Mouse (Mus musculus) midbrain, embryonic 16.5 days (tissue): ENCODE measurements around the gene Astn2. TPM values are rescaled to one million over a fixed set of nuclear protein-coding genes. Genes with fewer than 3 reads are reported as not detected.

Source experiments
- ATAC-seq: fragments of 200-750 bp; cut with Nextera tagmentation; 2 replicates; pipeline ENCODE4 v1.8.0; 2017; ENCODE audit warnings: moderate TSS enrichment
- H3K27ac ChIP-seq: fragments of 300-500 bp; sonication (generic); 2 replicates; pipeline ENCODE4 v1.5.1; 2014; ENCODE audit warnings: mild to moderate bottlenecking, low read length, mixed read lengths
- H3K27me3 ChIP-seq: fragments of 300-500 bp; sonication (generic); 2 replicates; pipeline ENCODE4 v1.6.1; 2014; ENCODE audit warnings: low read depth, low read length, mixed read lengths; ENCODE audit not compliant: control insufficient read depth, insufficient read depth
- H3K36me3 ChIP-seq: fragments of 300-500 bp; sonication (generic); 2 replicates; pipeline ENCODE4 v1.6.1; 2014; ENCODE audit warnings: mild to moderate bottlenecking, low read length, moderate library complexity, mixed read lengths; ENCODE audit not compliant: control insufficient read depth, insufficient read depth
- H3K4me1 ChIP-seq: fragments of 300-500 bp; sonication (generic); 2 replicates; pipeline ENCODE4 v1.6.1; 2014; ENCODE audit warnings: mild to moderate bottlenecking, low read length, mixed read lengths; ENCODE audit not compliant: control insufficient read depth, insufficient read depth
- H3K4me2 ChIP-seq: fragments of 300-500 bp; sonication (generic); 2 replicates; pipeline ENCODE4 v1.6.1; 2014; ENCODE audit warnings: mild to moderate bottlenecking, low read length, mixed read lengths
- H3K4me3 ChIP-seq: fragments of 300-500 bp; sonication (generic); 2 replicates; pipeline ENCODE4 v1.5.1; 2014; ENCODE audit warnings: low read depth, mild to moderate bottlenecking, low read length, moderate library complexity, mixed read lengths
- H3K9ac ChIP-seq: fragments of 300-500 bp; sonication (generic); 2 replicates; pipeline ENCODE4 v1.6.1; 2014; ENCODE audit warnings: low read depth, low read length, mixed read lengths
- H3K9me3 ChIP-seq: fragments of 300-500 bp; sonication (generic); replicated peaks from 2 replicates; pipeline ENCODE4 v1.6.1; 2014; ENCODE audit warnings: mild to moderate bottlenecking, low read length, mixed read lengths; ENCODE audit not compliant: control insufficient read depth, poor library complexity, severe bottlenecking
- WGBS: fragments of 180-500 bp; shearing (Covaris S2); extraction: QIAGEN DNeasy Blood & Tissue Kit; methylation state at CpG from one replicate; pipeline ENCODE4 v1.1.7; 2014; 5-methylcytosine and 5-hydroxymethylcytosine counted together
- polyA plus RNA-seq: library from polyadenylated mRNA; unstranded; fragments of >200 nt; fragmentation: Nextera tagmentation; extraction: Ambion mirVana; gene quantifications from 2 replicates; pipeline ENCODE4 v1.2.1, GENCODE M21; 2015

Gene Astn2
- polyA plus RNA-seq, 1 experiment from 2014 or later: 1.8 TPM

GRCm38 (mm10) chr4:65724414-65724813 lies 680.0 kb downstream of the Astn2 start:
- Histone ChIP-seq H3K27ac (no peak overlapping the region), H3K36me3 (no peaks in the 10 kb centered on the region), H3K4me2 (no peak overlapping the region), H3K27me3 (no peaks in the 10 kb centered on the region), H3K4me3 (no peak overlapping the region), H3K9ac (no peak overlapping the region), H3K9me3 (no peaks in the 10 kb centered on the region), H3K4me1 (no peaks in the 10 kb centered on the region)
- ATAC-seq: no peak
- 55% methylated on average over 6 of the region's 6 CpGs for WGBS

- H3K27me3 ChIP-seq: no peaks in the 10 kb centered on the region
- 82% methylated on average over 2 of the region's 2 CpGs for WGBS
- H3K4me3 ChIP-seq: no peak overlapping the region
- H3K36me3 ChIP-seq: no peaks in the 10 kb centered on the region
- H3K4me2 ChIP-seq: no peak overlapping the region
- no peak overlapping the region for H3K27ac ChIP-seq
- H3K9ac ChIP-seq: no peak overlapping the region
- H3K4me1 ChIP-seq: no peaks in the 10 kb centered on the region
- no peaks in the 10 kb centered on the region for H3K9me3 ChIP-seq
- no peak for ATAC-seq
Measured at GRCm38 (mm10) chr4:65719610-65720009, 684.8 kb downstream of the Astn2 start.

- Histone ChIP-seq H3K27ac (no peak overlapping the region), H3K4me1 (no peaks in the 10 kb centered on the region), H3K27me3 (no peaks in the 10 kb centered on the region), H3K9ac (no peak overlapping the region), H3K4me2 (no peak overlapping the region), H3K9me3 (no peaks in the 10 kb centered on the region), H3K36me3 (no peaks in the 10 kb centered on the region), H3K4me3 (no peak overlapping the region)
- no peak for ATAC-seq
- 29% methylated on average over 1 of the region's 1 CpGs for WGBS
Measured at GRCm38 (mm10) chr4:65717899-65718298, 686.5 kb downstream of the Astn2 start.

- Histone ChIP-seq H3K4me3 (no peak overlapping the region), H3K27ac (no peak overlapping the region), H3K9me3 (no peaks in the 10 kb centered on the region), H3K9ac (no peak overlapping the region), H3K4me1 (no peaks in the 10 kb centered on the region), H3K27me3 (no peaks in the 10 kb centered on the region), H3K4me2 (no peak overlapping the region), H3K36me3 (no peaks in the 10 kb centered on the region)
- ATAC-seq: no peak
- WGBS: 77% methylated on average over 2 of the region's 2 CpGs
Measured at GRCm38 (mm10) chr4:65716086-65716485, 688.3 kb downstream of the Astn2 start.

- WGBS: 83% methylated on average over 2 of the region's 2 CpGs
- Histone ChIP-seq H3K4me3 (no peak overlapping the region), H3K4me2 (no peak overlapping the region), H3K27ac (no peak overlapping the region), H3K4me1 (no peaks in the 10 kb centered on the region), H3K36me3 (no peaks in the 10 kb centered on the region), H3K9ac (no peak overlapping the region), H3K9me3 (no peaks in the 10 kb centered on the region), H3K27me3 (no peaks in the 10 kb centered on the region)
- no peak for ATAC-seq
Measured at GRCm38 (mm10) chr4:65711678-65712077, 692.7 kb downstream of the Astn2 start.

GRCm38 (mm10) chr4:65710623-65711022 lies 693.8 kb downstream of the Astn2 start:
- no peaks in the 10 kb centered on the region for H3K36me3 ChIP-seq
- ATAC-seq: no peak
- H3K4me2 ChIP-seq: no peak overlapping the region
- no peaks in the 10 kb centered on the region for H3K9me3 ChIP-seq
- H3K4me3 ChIP-seq: no peak overlapping the region
- no peak overlapping the region for H3K27ac ChIP-seq
- no peak overlapping the region for H3K9ac ChIP-seq
- no peaks in the 10 kb centered on the region for H3K4me1 ChIP-seq
- H3K27me3 ChIP-seq: no peaks in the 10 kb centered on the region

- no peak overlapping the region for H3K9ac ChIP-seq
- H3K4me2 ChIP-seq: no peak overlapping the region
- no peaks in the 10 kb centered on the region for H3K27me3 ChIP-seq
- ATAC-seq: no peak
- no peak overlapping the region for H3K27ac ChIP-seq
- H3K9me3 ChIP-seq: no peaks in the 10 kb centered on the region
- no peaks in the 10 kb centered on the region for H3K36me3 ChIP-seq
- WGBS: 46% methylated on average over 4 of the region's 4 CpGs
- peaks cover 11% of the 10 kb centered on the region for H3K4me1 ChIP-seq
- H3K4me3 ChIP-seq: no peak overlapping the region
Measured at GRCm38 (mm10) chr4:65701848-65702247, 702.6 kb downstream of the Astn2 start.

- Histone ChIP-seq H3K9me3 (no peaks in the 10 kb centered on the region), H3K4me2 (peak overlapping the region; percentile 19; the same call in 1 of the 2 replicates), H3K4me3 (no peak overlapping the region), H3K9ac (no peak overlapping the region), H3K36me3 (no peaks in the 10 kb centered on the region), H3K27me3 (no peaks in the 10 kb centered on the region), H3K4me1 (peaks cover 11% of the 10 kb centered on the region), H3K27ac (peak overlapping the region; percentile 58; the same call in 1 of the 2 replicates)
- ATAC-seq: peak; percentile 94
- 13% methylated on average over 8 of the region's 8 CpGs for WGBS
Measured at GRCm38 (mm10) chr4:65699743-65700361, 704.6 kb downstream of the Astn2 start.

- Histone ChIP-seq H3K4me1 (peaks cover 7% of the 10 kb centered on the region), H3K9me3 (no peaks in the 10 kb centered on the region), H3K36me3 (no peaks in the 10 kb centered on the region), H3K27me3 (no peaks in the 10 kb centered on the region), H3K4me2 (no peak overlapping the region), H3K9ac (no peak overlapping the region), H3K27ac (no peak overlapping the region), H3K4me3 (no peak overlapping the region)
- no peak for ATAC-seq
- 97% methylated on average over 5 of the region's 5 CpGs for WGBS
Measured at GRCm38 (mm10) chr4:65695241-65695640, 709.2 kb downstream of the Astn2 start.
